In the genomic region with DNA sequence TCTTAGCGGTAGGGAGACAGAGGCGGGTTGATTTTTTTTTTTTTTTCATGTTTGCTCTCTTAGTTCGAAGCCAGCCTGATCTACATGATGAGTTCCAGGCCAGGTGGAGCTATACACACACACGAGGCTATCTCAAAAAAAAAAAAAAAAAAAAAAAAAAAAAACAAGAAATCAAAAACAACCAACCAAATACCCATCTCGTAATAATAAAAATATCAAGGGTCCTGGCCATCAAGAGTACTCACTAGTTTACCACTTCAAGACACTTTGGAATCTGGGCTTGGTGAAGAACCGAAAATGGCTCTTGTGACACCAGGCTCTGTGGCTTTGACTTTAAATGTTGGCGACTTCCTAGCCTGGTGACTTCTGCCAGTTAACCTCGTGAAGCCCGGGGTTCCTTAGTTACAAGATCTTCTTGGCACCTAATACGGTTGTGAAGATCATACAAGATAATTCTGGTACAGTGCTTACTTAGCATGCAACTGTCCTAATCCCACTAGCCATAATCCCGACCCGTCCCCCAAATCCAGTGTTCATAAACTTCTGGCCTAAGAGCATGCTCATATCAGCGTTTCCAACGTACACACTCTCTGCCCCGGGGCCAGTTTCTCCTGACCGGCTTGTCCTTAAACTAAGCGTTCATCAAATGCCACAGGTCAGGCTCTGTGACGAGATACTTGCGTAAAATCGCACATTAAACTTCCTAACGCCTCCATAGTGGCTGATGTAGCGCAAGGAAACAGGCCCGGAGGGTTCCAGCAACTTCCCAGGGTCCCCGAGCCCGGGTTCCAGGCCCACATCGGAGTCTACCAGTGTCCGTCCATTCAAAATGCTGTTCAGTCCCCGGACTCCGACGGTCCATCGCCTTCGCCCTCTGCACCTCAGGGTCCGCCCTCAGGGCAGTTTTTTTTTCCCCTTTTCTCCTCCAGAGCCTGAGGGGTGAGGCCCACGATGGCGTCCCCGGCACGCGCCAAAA, we compare ENCODE assay signal across 8 mouse cellular contexts. TPM values are rescaled to one million over a fixed set of nuclear protein-coding genes. Genes with fewer than 3 reads are reported as not detected.
A peak's percentile ranks its signal among the peaks of the same experiment; 100 is the strongest.
DNase-seq lines count a peak whose midpoint lies in the region; ATAC-seq and TF ChIP-seq lines count a peak whose summit lies in the region.

No protein-coding gene starts in this region.

- ATAC-seq in liver, embryonic 13.5 days (ENCODE audit: low read depth) = peak; percentile 60
- peak; percentile 65; the same call in 1 of the 2 replicates for ATAC-seq in neural tube, embryonic 14.5 days (ENCODE audit: low read depth)

- peak overlapping the region; percentile 96 for H3K27ac ChIP-seq in gastrocnemius, adult 2 months
- peak overlapping the region; percentile 98 for H3K27ac ChIP-seq in liver, embryonic 13.5 days
- peak overlapping the region; percentile 64; the same call in 1 of the 2 replicates for H3K27ac ChIP-seq in neural tube, embryonic 14.5 days (ENCODE audit: low read depth, low read length)

- H3K9ac ChIP-seq in liver, embryonic 13.5 days = peak overlapping the region; percentile 100
- H3K9ac ChIP-seq in neural tube, embryonic 14.5 days (replicated peaks; ENCODE audit: low read depth, low read length) = peak overlapping the region; percentile 82

- peak overlapping the region; percentile 85 for H3K4me3 ChIP-seq in gastrocnemius, adult 2 months
- peak overlapping the region; percentile 100 for H3K4me3 ChIP-seq in liver, embryonic 13.5 days (replicated peaks)
- peak overlapping the region; percentile 86 for H3K4me3 ChIP-seq in neural tube, embryonic 14.5 days (ENCODE audit: low read depth, low read length)

- peaks cover 63% of the 10 kb centered on the region for H3K4me1 ChIP-seq in liver, embryonic 13.5 days (replicated peaks)
- H3K4me1 ChIP-seq in neural tube, embryonic 14.5 days (ENCODE audit: control insufficient read depth, insufficient read depth, low read length) = no peaks in the 10 kb centered on the region

- TF ChIP-seq CTCF in gastrocnemius, adult 2 months (IDR thresholded peaks at IDR 0.05) = no peak

- WGBS in liver, embryonic 13.5 days (ENCODE audit: insufficient replicate concordance) = 6% methylated on average over 38 of the region's 38 CpGs
- WGBS in neural tube, embryonic 14.5 days = 14% methylated on average over 38 of the region's 38 CpGs

- DNase-seq in adrenal gland, postnatal 25 days = peak; percentile 9
- DNase-seq in adrenal gland, adult 18-20 months (ENCODE audit: low spot score in 2 of 2) = no peak
- peak; percentile 12 for DNase-seq in urinary bladder, postnatal 10 days (ENCODE audit: low spot score)
- no peak for DNase-seq in urinary bladder, postnatal 4 days (ENCODE audit: low spot score in 2 of 2)
- DNase-seq in gastrocnemius, adult 2 months = peak; percentile 36
- peak; percentile 65 for DNase-seq in induced T-regulatory cell, adult 2 months (ENCODE audit: low read depth)
- DNase-seq in liver, embryonic 13.5 days = no peak

- no peaks in the 10 kb centered on the region for H3K27me3 ChIP-seq in liver, embryonic 13.5 days
- H3K27me3 ChIP-seq in neural tube, embryonic 14.5 days (ENCODE audit: control insufficient read depth, insufficient read depth, low read length) = no peaks in the 10 kb centered on the region

- no peaks in the 10 kb centered on the region for H3K9me3 ChIP-seq in liver, embryonic 13.5 days (replicated peaks)
- no peaks in the 10 kb centered on the region for H3K9me3 ChIP-seq in neural tube, embryonic 14.5 days (ENCODE audit: control insufficient read depth, low read length)

- peak overlapping the region; percentile 88 for H3K4me2 ChIP-seq in liver, embryonic 13.5 days
- peak overlapping the region; percentile 92 for H3K4me2 ChIP-seq in neural tube, embryonic 14.5 days (ENCODE audit: low read depth, low read length)

- peaks cover 5% of the 10 kb centered on the region; the same call in 1 of the 2 replicates for H3K36me3 ChIP-seq in liver, embryonic 13.5 days
- no peaks in the 10 kb centered on the region for H3K36me3 ChIP-seq in neural tube, embryonic 14.5 days (ENCODE audit: control insufficient read depth, insufficient read depth, low read length)

- intact Hi-C loops in gastrocnemius, adult 2 months (cut with DNase I) = loop anchor here (2.0 to 5.0 kb wide), 2 partner anchors 35 to 95 kb away; no protein-coding TSS in a partner anchor

RNA-seq across cellular contexts. Expression of gene Slc16a1, which starts 0.8 kb away (rescaled TPM):
- 26.1 and 31.4 TPM in 2 replicates for total RNA-seq in adrenal gland, postnatal 25 days (2021)
- total RNA-seq in adrenal gland, adult 18-20 months (2021) = 100 to 1,000 TPM in 1 of 2 experiments, 10 to 100 TPM in 1; 49.3 to 122 TPM
- 10 to 100 TPM; 20.9 to 42.1 TPM for total RNA-seq in gastrocnemius, adult 2 months (2021)
- polyA plus RNA-seq in liver, embryonic 13.5 days (2015; fragmentation: Nextera tagmentation; extraction: Ambion mirVana) = 81.9 and 106 TPM in 2 replicates
- polyA plus RNA-seq in neural tube, embryonic 14.5 days (2014; fragmentation: Nextera tagmentation; extraction: Ambion mirVana) = 7.6 and 10.2 TPM in 2 replicates

Comparison
In these comparisons a context has a peak if more than half of its experiments do, and no peak if none do; other contexts are left out.
1. DNase-seq: peak in adrenal gland, postnatal 25 days (single experiment), urinary bladder, postnatal 10 days (single experiment), gastrocnemius, adult 2 months (single experiment) and induced T-regulatory cell, adult 2 months (single experiment); none in adrenal gland, adult 18-20 months (0 of 2), urinary bladder, postnatal 4 days (0 of 2) and liver, embryonic 13.5 days (single experiment).
2. Peak in every context shown above with its lines, with median percentiles within 50 percentile points of each other: H3K27ac ChIP-seq and H3K4me3 ChIP-seq.